Mouse (Mus musculus): Measurements from ENCODE around the gene Cbx2. TPM values are rescaled to one million over a fixed set of nuclear protein-coding genes. Genes with fewer than 3 reads are reported as not detected.

Cbx2 gene
- polyA plus RNA-seq, 1 experiment, result 2.9 TPM

- no peak for DNase-seq (ENCODE audit: low read depth)
These were observed 19.9 kb downstream of the Cbx2 start for GRCm38 (mm10) chr11:119042466-119043272.

- DNase-seq (ENCODE audit: low read depth), result no peak
These were observed 20.4 kb downstream of the Cbx2 start for GRCm38 (mm10) chr11:119043273-119043540.

GRCm38 (mm10) chr11:119043761-119044550, 21.2 kb downstream of the Cbx2 start:
- DNase-seq (ENCODE audit: low read depth), result no peak

GRCm38 (mm10) chr11:119044551-119045337, 22.0 kb downstream of the Cbx2 start:
- DNase-seq (ENCODE audit: low read depth), result no peak

- DNase-seq (ENCODE audit: low read depth), result no peak
These were observed 24.0 kb downstream of the Cbx2 start for GRCm38 (mm10) chr11:119046601-119047245.

GRCm38 (mm10) chr11:119047261-119048132, 24.7 kb downstream of the Cbx2 start:
- no peak for DNase-seq (ENCODE audit: low read depth)

- DNase-seq (ENCODE audit: low read depth), result no peak
These were observed 25.4 kb downstream of the Cbx2 start for GRCm38 (mm10) chr11:119048133-119048510.

- no peak for DNase-seq (ENCODE audit: low read depth)
These were observed 27.6 kb downstream of the Cbx2 start for GRCm38 (mm10) chr11:119050361-119050760.

GRCm38 (mm10) chr11:119051426-119051825, 28.7 kb downstream of the Cbx2 start:
- DNase-seq (ENCODE audit: low read depth), result no peak

- no peak for DNase-seq (ENCODE audit: low read depth)
These were observed 29.3 kb downstream of the Cbx2 start for GRCm38 (mm10) chr11:119051927-119052660.

GRCm38 (mm10) chr11:119052661-119053256, 30.0 kb downstream of the Cbx2 start:
- DNase-seq (ENCODE audit: low read depth), result no peak

GRCm38 (mm10) chr11:119053257-119053670, 30.5 kb downstream of the Cbx2 start:
- no peak for DNase-seq (ENCODE audit: low read depth)

- no peak for DNase-seq (ENCODE audit: low read depth)
These were observed 31.1 kb downstream of the Cbx2 start for GRCm38 (mm10) chr11:119053738-119054350.

GRCm38 (mm10) chr11:119054351-119055345, 31.9 kb downstream of the Cbx2 start:
- DNase-seq (ENCODE audit: low read depth), result no peak

- DNase-seq (ENCODE audit: low read depth), result no peak
These were observed 32.9 kb downstream of the Cbx2 start for GRCm38 (mm10) chr11:119055571-119056131.

- no peak for DNase-seq (ENCODE audit: low read depth)
These were observed 33.8 kb downstream of the Cbx2 start for GRCm38 (mm10) chr11:119056301-119057211.

- DNase-seq (ENCODE audit: low read depth), result no peak
These were observed 34.5 kb downstream of the Cbx2 start for GRCm38 (mm10) chr11:119057291-119057690.
